Mouse (Mus musculus) hindbrain, embryonic 16.5 days (tissue): ENCODE data around the gene Mblac2. TPM values are rescaled to one million over a fixed set of nuclear protein-coding genes. Genes with fewer than 3 reads are reported as not detected.

Experiments
- ATAC-seq: fragments of 200-750 bp; cut with Nextera tagmentation; 2 replicates; pipeline ENCODE4 v1.8.0; 2017; ENCODE audit warnings: moderate TSS enrichment, moderate library complexity
- H3K27ac ChIP-seq: fragments of 300-500 bp; sonication (generic); 2 replicates; pipeline ENCODE4 v1.5.1; 2014; ENCODE audit warnings: low read depth, mild to moderate bottlenecking, control low read depth, low read length, moderate library complexity
- H3K27me3 ChIP-seq: fragments of 300-500 bp; sonication (generic); replicated peaks from 2 replicates; pipeline ENCODE4 v1.6.1; 2014; ENCODE audit warnings: low read length; ENCODE audit not compliant: control insufficient read depth, insufficient read depth
- H3K36me3 ChIP-seq: fragments of 300-500 bp; sonication (generic); 2 replicates; pipeline ENCODE4 v1.6.1; 2014; ENCODE audit warnings: mild to moderate bottlenecking, low read length, moderate library complexity, mixed read lengths; ENCODE audit not compliant: control insufficient read depth, insufficient read depth
- H3K4me1 ChIP-seq: fragments of 300-500 bp; sonication (generic); 2 replicates; pipeline ENCODE4 v1.6.1; 2014; ENCODE audit warnings: low read depth, low read length; ENCODE audit not compliant: control insufficient read depth, insufficient read depth
- H3K4me2 ChIP-seq: fragments of 300-500 bp; sonication (generic); 2 replicates; pipeline ENCODE4 v1.6.1; 2014; ENCODE audit warnings: mild to moderate bottlenecking, low read length, control low read depth, moderate library complexity
- H3K4me3 ChIP-seq: fragments of 300-500 bp; sonication (generic); 2 replicates; pipeline ENCODE4 v1.5.1; 2014; ENCODE audit warnings: mild to moderate bottlenecking, low read length, control low read depth, moderate library complexity
- H3K9ac ChIP-seq: fragments of 300-500 bp; sonication (generic); 2 replicates; pipeline ENCODE4 v1.6.1; 2014; ENCODE audit warnings: low read depth, mild to moderate bottlenecking, control low read depth, low read length, moderate library complexity
- H3K9me3 ChIP-seq: fragments of 300-500 bp; sonication (generic); 2 replicates; pipeline ENCODE4 v1.6.1; 2014; ENCODE audit warnings: mild to moderate bottlenecking, low read length, moderate library complexity; ENCODE audit not compliant: control insufficient read depth
- WGBS: fragments of 180-500 bp; shearing (Covaris S2); extraction: QIAGEN DNeasy Blood & Tissue Kit; methylation state at CpG from one replicate; pipeline ENCODE4 v1.1.7; 2014; 5-methylcytosine and 5-hydroxymethylcytosine counted together
- polyA plus RNA-seq: library from polyadenylated mRNA; unstranded; fragments of >200 nt; fragmentation: Nextera tagmentation; extraction: Ambion mirVana; gene quantifications from 2 replicates; pipeline ENCODE4 v1.2.1, GENCODE M21; 2015

The Mblac2 gene
- 63.0 and 71.5 TPM in 2 replicates for polyA plus RNA-seq

DNA sequence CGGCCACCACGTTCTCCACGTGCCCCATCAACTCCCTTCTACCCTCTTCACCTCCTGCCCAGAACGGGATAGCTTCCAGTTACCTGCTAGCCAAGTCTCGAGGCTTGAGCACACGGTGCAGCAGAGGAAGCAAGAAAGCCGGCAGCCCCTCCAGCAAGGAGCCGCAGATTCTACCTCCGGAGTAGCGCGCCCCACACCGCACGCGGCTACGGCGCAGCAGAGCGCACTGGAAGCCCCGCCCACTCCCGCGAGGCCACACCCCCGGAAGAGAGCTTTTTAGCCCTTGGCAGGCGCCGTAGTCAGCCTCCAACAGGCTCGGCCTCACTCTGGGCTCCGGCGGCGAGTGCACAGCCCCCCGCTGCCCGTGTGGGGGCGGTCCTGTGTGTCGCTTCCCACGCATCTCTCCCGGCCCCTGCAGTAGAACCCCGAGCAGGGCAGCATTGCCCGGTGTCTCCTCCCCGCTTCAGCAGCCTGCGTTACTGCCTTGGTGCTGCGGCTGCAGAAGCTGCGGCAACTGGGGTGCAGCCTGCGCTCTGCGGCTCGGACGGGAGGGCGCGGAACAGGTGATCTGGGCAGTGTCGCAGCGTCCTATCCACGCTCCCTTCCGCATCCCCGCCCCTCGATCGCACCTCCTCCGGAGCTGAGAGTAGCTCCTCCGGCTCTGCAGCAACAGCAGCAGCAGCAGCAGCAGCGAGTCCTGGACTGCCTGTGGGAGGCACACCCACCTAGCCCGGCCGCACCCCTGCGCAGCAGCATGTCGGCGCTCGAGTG, at the start of gene Mblac2, which contains the start of gene Polr3g:
Mblac2 (plus strand) TSS at position 567 of the 771 bp plus-strand sequence.
Polr3g (minus strand) TSS at position 239 of the 771 bp plus-strand sequence.
- peak within 1 kb of the TSS; percentile 70 for H3K4me3 ChIP-seq
- no peaks in the 10 kb centered on the region for H3K36me3 ChIP-seq
- H3K27ac ChIP-seq: peak within 1 kb of the TSS; percentile 92
- no peaks in the 10 kb centered on the region for H3K27me3 ChIP-seq
- peak; percentile 96 for ATAC-seq
- WGBS: under 1% methylated on average over 58 of the region's 61 CpGs
- peaks cover 12% of the 10 kb centered on the region for H3K4me1 ChIP-seq
- peak within 1 kb of the TSS; percentile 91 for H3K4me2 ChIP-seq
- no peaks in the 10 kb centered on the region for H3K9me3 ChIP-seq
- peak within 1 kb of the TSS; percentile 82 for H3K9ac ChIP-seq

DNA sequence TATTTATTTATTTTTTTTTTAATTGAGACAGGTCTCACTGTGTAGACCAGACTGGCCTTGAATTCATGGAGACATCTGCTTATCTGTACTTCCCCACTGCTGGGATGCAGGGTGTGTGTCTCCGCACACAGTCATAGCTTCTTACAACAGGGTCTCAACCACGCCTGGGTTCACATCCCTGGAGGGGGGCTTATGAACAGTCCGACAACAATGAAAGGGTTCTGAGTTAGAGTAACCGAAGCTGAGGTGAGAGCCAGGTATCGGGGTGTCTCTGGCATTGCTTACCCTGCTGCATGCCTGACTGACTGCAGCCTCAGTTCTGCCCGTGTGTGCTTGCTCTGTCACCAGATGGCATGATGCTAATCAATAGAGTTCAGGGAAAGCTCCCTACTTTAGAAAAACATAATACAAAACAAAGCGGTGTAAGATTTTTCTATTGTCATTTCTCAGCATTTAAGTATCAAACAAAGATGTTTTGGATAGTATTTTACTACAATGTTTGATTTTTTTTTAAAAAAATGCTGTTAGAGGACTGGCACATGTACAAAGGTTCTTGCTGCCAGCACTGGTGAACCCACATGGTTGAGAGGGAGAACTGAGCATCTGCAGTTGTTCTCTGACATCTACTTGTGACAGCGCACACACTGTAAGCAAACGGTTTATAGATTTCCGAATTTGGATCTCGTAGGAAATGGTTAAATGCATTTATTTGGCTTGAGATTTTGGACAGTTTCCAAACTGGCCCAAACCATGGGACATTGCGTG, 47.4 kb upstream of the Mblac2 start:
- no peak overlapping the region for H3K4me2 ChIP-seq

GRCm38 (mm10) chr13:81664331-81664698, 46.8 kb upstream of the Mblac2 start:
- ATAC-seq: peak; percentile 17; the same call in 1 of the 2 replicates
- WGBS: 93% methylated on average over 5 of the region's 5 CpGs
- no peak overlapping the region for H3K27ac ChIP-seq
- no peaks in the 10 kb centered on the region for H3K9me3 ChIP-seq
- no peak overlapping the region for H3K4me2 ChIP-seq
- no peaks in the 10 kb centered on the region for H3K4me1 ChIP-seq
- no peak overlapping the region for H3K9ac ChIP-seq
- no peak overlapping the region for H3K4me3 ChIP-seq
- H3K36me3 ChIP-seq: peaks cover 8% of the 10 kb centered on the region
- H3K27me3 ChIP-seq: no peaks in the 10 kb centered on the region

More for the DNA sequence above, 47.4 kb upstream of the Mblac2 start:
- Histone ChIP-seq H3K36me3 (peaks cover 5% of the 10 kb centered on the region; the same call in 1 of the 2 replicates), H3K4me3 (no peak overlapping the region), H3K9ac (no peak overlapping the region), H3K27ac (no peak overlapping the region), H3K4me1 (peaks cover 3% of the 10 kb centered on the region), H3K9me3 (no peaks in the 10 kb centered on the region), H3K27me3 (no peaks in the 10 kb centered on the region)
- 79% methylated on average over 12 of the region's 12 CpGs for WGBS
- ATAC-seq: peak; percentile 48; the same call in 1 of the 2 replicates

GRCm38 (mm10) chr13:81667713-81668112, 43.4 kb upstream of the Mblac2 start:
- ATAC-seq: no peak
- H3K9me3 ChIP-seq: no peaks in the 10 kb centered on the region
- peaks cover 16% of the 10 kb centered on the region for H3K36me3 ChIP-seq
- no peak overlapping the region for H3K27ac ChIP-seq
- 92% methylated on average over 5 of the region's 5 CpGs for WGBS
- no peaks in the 10 kb centered on the region for H3K27me3 ChIP-seq
- no peaks in the 10 kb centered on the region for H3K4me1 ChIP-seq
- no peak overlapping the region for H3K9ac ChIP-seq
- no peak overlapping the region for H3K4me3 ChIP-seq
- H3K4me2 ChIP-seq: no peak overlapping the region

DNA sequence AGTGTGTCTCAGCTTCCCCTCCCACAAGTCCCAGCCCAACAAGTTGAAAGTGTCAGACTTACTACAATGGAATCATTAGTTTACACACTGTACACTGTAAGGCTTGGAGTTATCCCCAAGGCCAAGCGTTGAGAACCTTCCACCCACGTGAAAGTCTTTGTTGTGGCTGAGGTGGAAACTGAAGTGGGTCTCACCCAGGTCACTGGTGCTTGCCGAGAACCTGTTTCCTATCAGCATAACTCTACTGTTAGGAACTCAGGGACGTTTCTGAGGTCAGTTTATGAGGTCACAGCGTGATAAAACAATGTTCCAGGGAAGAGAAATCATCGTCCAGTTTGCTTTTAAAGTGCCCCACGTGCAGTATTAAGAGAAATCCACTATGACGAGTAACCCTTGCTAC, 35.8 kb upstream of the Mblac2 start:
- no peaks in the 10 kb centered on the region for H3K27me3 ChIP-seq
- WGBS: 88% methylated on average over 8 of the region's 8 CpGs
- H3K9ac ChIP-seq: no peak overlapping the region
- no peak overlapping the region for H3K4me2 ChIP-seq
- no peaks in the 10 kb centered on the region for H3K9me3 ChIP-seq
- H3K4me3 ChIP-seq: no peak overlapping the region
- no peaks in the 10 kb centered on the region for H3K4me1 ChIP-seq
- H3K27ac ChIP-seq: no peak overlapping the region
- ATAC-seq: no peak
- peaks cover 9% of the 10 kb centered on the region; the same call in 1 of the 2 replicates for H3K36me3 ChIP-seq

DNA sequence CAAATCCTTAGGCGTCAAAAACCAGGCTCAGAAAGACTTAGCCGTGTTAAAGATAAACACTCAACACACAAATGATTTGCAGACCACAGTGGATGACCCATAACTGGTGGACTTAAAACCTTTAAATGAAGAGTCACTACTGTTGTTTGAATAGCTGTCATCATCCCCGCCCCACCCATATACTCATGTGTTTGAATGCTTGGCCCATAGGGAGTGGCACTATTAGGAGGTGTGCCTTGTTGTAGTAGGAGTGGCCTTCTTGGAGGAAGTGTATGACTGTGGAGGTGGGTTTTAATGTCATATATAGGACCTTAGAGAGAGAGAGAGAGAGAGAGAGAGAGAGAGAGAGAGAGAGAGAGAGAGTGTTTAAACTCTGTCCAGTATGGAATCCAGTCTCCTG, 28.0 kb upstream of the Mblac2 start:
- H3K9me3 ChIP-seq: no peaks in the 10 kb centered on the region
- no peaks in the 10 kb centered on the region for H3K4me1 ChIP-seq
- no peak overlapping the region for H3K9ac ChIP-seq
- no peak overlapping the region for H3K4me3 ChIP-seq
- H3K27ac ChIP-seq: no peak overlapping the region
- no peaks in the 10 kb centered on the region for H3K36me3 ChIP-seq
- WGBS: over 99% methylated on average over 3 of the region's 3 CpGs
- no peak for ATAC-seq
- no peak overlapping the region for H3K4me2 ChIP-seq
- no peaks in the 10 kb centered on the region for H3K27me3 ChIP-seq

DNA sequence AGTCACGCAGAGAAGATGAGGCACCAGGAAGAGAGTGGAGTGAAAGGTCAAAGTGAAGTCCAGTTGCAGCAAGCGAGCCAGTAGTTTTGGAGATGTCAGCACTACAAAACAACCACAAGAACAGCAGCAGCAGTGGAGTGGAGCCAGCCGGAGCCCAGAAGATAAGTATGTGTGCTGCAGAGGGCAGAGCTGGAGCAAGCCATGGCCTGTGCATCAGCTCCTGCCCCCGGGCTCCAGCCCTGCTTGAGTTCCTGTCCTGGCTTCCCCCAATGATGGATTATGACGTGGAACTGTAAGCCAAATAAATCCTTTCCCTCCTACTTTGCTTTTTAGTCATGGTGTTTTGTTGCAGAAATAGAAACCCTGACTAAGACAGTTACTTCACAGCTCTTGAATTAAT, 26.9 kb upstream of the Mblac2 start:
- 89% methylated on average over 5 of the region's 5 CpGs for WGBS
- Histone ChIP-seq H3K9me3 (no peaks in the 10 kb centered on the region), H3K27me3 (no peaks in the 10 kb centered on the region), H3K27ac (no peak overlapping the region), H3K4me3 (no peak overlapping the region), H3K4me2 (no peak overlapping the region), H3K9ac (no peak overlapping the region), H3K4me1 (no peaks in the 10 kb centered on the region), H3K36me3 (no peaks in the 10 kb centered on the region)
- no peak for ATAC-seq

GRCm38 (mm10) chr13:81684884-81685283, 26.3 kb upstream of the Mblac2 start:
- no peaks in the 10 kb centered on the region for H3K4me1 ChIP-seq
- no peaks in the 10 kb centered on the region for H3K27me3 ChIP-seq
- no peak for ATAC-seq
- H3K9me3 ChIP-seq: no peaks in the 10 kb centered on the region
- no peak overlapping the region for H3K4me2 ChIP-seq
- H3K27ac ChIP-seq: no peak overlapping the region
- H3K36me3 ChIP-seq: no peaks in the 10 kb centered on the region
- WGBS: 87% methylated on average over 3 of the region's 3 CpGs
- no peak overlapping the region for H3K9ac ChIP-seq
- H3K4me3 ChIP-seq: no peak overlapping the region

GRCm38 (mm10) chr13:81689587-81689986, 21.6 kb upstream of the Mblac2 start:
- Histone ChIP-seq H3K4me3 (no peak overlapping the region), H3K9me3 (no peaks in the 10 kb centered on the region), H3K9ac (no peak overlapping the region), H3K27ac (no peak overlapping the region), H3K4me2 (no peak overlapping the region), H3K27me3 (no peaks in the 10 kb centered on the region), H3K36me3 (no peaks in the 10 kb centered on the region), H3K4me1 (no peaks in the 10 kb centered on the region)
- 90% methylated on average over 3 of the region's 3 CpGs for WGBS
- ATAC-seq: no peak
